Mouse (Mus musculus) thymus, postnatal 36 days (tissue): Measurements from ENCODE around the gene Uchl4.

Experiments
- DNase-seq, 2 experiments: peaks; one replicate each; pipeline ENCODE4 v3.0.0; 2022; ENCODE audit warnings: mixed read lengths in 2 of 2

Gene Uchl4

DNA sequence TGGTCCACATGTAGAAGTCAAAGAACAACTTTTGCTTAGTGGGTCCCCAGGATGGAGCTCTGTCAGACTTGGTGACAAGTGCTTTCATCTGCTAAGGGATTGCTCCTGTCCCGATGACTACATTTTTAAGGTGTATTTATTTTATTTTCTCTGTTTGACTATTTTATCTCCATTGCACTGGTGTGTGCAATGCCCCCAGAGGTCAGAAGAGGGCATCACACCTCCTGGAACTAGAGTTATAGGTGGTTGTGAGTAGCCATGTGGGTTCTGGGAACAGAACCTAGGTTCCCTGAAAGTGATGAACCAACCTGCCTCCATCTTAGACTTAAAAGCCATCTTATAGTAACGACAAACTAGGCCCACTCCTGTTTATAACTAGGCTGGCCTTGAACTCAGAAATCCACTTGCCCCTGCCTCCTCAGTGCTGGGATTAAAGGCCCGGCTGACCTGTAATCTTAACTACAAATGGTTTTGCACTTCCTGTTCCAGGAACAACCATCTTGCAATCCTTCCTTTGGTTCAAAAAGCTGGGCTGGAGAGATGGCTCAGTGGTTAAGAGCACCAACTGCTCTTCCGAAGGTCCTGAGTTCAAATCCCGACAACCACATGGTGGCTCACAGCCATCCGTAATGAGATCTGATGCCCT is 43.8 kb downstream of the Uchl4 start:
- no peak for DNase-seq

DNA sequence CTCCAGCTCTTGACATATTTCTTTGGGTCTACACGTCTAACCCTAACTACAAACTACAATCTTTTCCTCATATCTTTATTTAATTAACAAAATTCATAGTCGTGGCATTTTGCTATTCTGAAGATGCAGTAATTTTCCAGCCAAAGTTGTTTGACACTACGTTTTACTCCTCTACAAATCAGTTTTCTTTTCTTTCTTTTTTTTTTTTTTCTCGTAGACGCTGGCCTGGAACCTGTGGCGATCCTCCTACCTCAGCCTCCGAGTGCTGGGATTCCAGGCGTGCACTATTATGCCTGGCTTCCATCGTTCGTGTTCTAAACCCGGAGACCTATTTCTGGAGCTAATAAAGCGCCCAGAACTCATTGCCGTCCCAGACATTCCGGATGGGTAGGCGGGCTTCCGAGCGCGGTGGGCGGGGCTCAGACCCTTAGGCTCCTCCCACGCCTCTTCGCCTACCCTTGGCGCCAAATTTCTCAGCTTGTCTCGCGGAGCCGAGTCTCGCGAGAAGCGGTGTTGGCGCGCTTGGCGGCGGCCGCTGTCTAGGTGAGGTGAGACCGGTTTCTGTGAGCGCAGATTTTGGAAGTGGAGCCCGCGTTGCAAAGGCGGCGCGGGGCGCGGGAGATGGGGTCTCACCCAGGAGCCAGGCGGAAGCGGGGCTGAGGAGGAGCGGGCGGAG is 46.2 kb downstream of the Uchl4 start, which contains the start of gene Tipin:
Gene Tipin, plus strand, starts transcription at position 477 of the 676 bp plus-strand sequence.
- peak; percentile 95 to 96 for DNase-seq

DNA sequence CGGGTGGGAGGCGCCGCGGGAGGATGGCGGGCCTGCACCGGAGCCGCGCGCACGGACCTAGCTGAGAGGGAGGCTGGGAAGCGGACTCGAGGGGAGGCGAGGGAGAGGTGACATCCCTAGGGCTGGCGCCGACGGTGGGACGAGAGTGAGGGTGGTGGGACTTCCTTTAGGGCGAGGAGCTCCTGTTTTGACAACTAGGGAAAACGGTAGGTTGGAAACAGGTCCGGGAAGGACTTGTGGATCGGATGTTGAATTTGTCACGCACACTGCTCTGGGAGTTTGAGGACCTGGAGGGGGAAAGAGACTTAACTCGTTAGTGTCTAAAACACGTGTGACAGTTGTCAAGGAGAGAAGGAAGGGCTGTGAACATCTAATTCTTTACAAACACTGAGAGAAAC is 46.8 kb downstream of the Uchl4 start:
- DNase-seq: no peak

DNA sequence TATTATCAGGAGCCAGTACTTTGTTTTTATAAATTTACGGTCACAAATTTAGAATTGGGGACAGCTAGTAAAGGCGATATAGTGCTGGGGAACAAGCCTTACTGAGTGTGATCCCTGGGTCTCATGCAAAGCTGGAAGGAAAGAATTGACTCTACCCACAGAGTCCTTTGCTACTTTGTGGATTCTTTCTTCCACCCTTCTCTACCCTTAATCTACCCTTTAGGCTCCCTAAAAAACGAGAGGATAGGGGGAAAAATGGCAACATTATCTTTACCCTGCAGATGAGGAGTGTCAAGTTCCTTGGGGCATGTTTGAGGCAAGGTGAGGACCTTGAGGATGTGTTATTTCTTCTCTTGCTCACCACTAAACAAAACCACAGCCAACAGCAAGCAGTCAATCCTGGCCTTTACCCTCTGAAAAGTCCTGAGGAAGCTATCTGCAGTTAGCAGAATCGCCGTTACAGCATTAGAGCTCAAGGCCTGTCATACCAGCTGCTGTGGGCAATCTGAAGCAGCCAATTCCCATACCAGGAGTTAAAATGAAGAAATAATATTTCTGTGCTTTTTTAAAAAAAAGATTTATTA is 47.5 kb downstream of the Uchl4 start:
- DNase-seq: no peak
